In genomic region chr1:186833896-186834800, GRCm38 (mm10) we compare ENCODE assay signal across 8 mouse cellular contexts.
DNase-seq lines count a peak whose midpoint lies in the region; ATAC-seq lines count a peak whose summit lies in the region.

No protein-coding gene starts in this region.

- H3K9ac ChIP-seq in heart, embryonic 13.5 days: peak overlapping the region; percentile 76
- H3K9ac ChIP-seq in forebrain, embryonic 12.5 days: peak overlapping the region; percentile 54
- peak overlapping the region; percentile 41 for H3K9ac ChIP-seq in intestine, embryonic 15.5 days
- peak overlapping the region; percentile 49; the same call in 1 of the 2 replicates for H3K9ac ChIP-seq in midbrain, embryonic 14.5 days (replicated peaks; ENCODE audit: low read length)

- H3K27me3 ChIP-seq in heart, embryonic 13.5 days (replicated peaks): peaks cover 5% of the 10 kb centered on the region
- peaks cover 5% of the 10 kb centered on the region; the same call in 1 of the 2 replicates for H3K27me3 ChIP-seq in forebrain, embryonic 12.5 days
- H3K27me3 ChIP-seq in intestine, embryonic 15.5 days (replicated peaks): peaks cover 13% of the 10 kb centered on the region
- no peaks in the 10 kb centered on the region; the same call in 1 of the 2 replicates for H3K27me3 ChIP-seq in midbrain, embryonic 14.5 days (ENCODE audit: control insufficient read depth, insufficient read depth, low read length)

- no peaks in the 10 kb centered on the region for H3K36me3 ChIP-seq in heart, embryonic 13.5 days
- no peaks in the 10 kb centered on the region for H3K36me3 ChIP-seq in forebrain, embryonic 12.5 days (replicated peaks)
- H3K36me3 ChIP-seq in intestine, embryonic 15.5 days: no peaks in the 10 kb centered on the region
- H3K36me3 ChIP-seq in midbrain, embryonic 14.5 days (ENCODE audit: control insufficient read depth, insufficient read depth, low read length): no peaks in the 10 kb centered on the region

- no peak for DNase-seq in heart, postnatal 25 days (ENCODE audit: low spot score)
- DNase-seq in WW6 (ENCODE audit: low read depth, low spot score): peak; percentile 7
- DNase-seq in midbrain, embryonic 14.5 days: peak; percentile 72
- DNase-seq in testis, postnatal 14 days (ENCODE audit: low spot score): no peak
- DNase-seq in gastrocnemius, adult 8-10 months (ENCODE audit: low spot score in 2 of 2): no peak

- H3K4me1 ChIP-seq in heart, embryonic 13.5 days: peaks cover 16% of the 10 kb centered on the region
- peaks cover 18% of the 10 kb centered on the region for H3K4me1 ChIP-seq in forebrain, embryonic 12.5 days
- H3K4me1 ChIP-seq in intestine, embryonic 15.5 days (replicated peaks): peaks cover 13% of the 10 kb centered on the region
- H3K4me1 ChIP-seq in midbrain, embryonic 14.5 days (ENCODE audit: control insufficient read depth, insufficient read depth, low read length): peaks cover 14% of the 10 kb centered on the region

- 1% methylated on average over 43 of the region's 43 CpGs for WGBS in heart, embryonic 13.5 days
- WGBS in forebrain, embryonic 12.5 days: under 1% methylated on average over 43 of the region's 43 CpGs
- WGBS in intestine, embryonic 15.5 days: 1% methylated on average over 43 of the region's 43 CpGs
- WGBS in midbrain, embryonic 14.5 days: 2% methylated on average over 43 of the region's 43 CpGs

- no peaks in the 10 kb centered on the region for H3K9me3 ChIP-seq in heart, embryonic 13.5 days
- H3K9me3 ChIP-seq in forebrain, embryonic 12.5 days: no peaks in the 10 kb centered on the region
- H3K9me3 ChIP-seq in intestine, embryonic 15.5 days: no peaks in the 10 kb centered on the region
- no peaks in the 10 kb centered on the region for H3K9me3 ChIP-seq in midbrain, embryonic 14.5 days (ENCODE audit: control insufficient read depth, low read length)

- ATAC-seq in heart, embryonic 13.5 days (ENCODE audit: extremely low read depth, insufficient number of reproducible peaks, low FRiP score, low TSS enrichment): no peak
- peak; percentile 77 for ATAC-seq in forebrain, embryonic 12.5 days (ENCODE audit: low FRiP score)
- peak; percentile 45 for ATAC-seq in intestine, embryonic 15.5 days
- ATAC-seq in midbrain, embryonic 14.5 days (ENCODE audit: low FRiP score, low TSS enrichment): peak; percentile 57; the same call in 1 of the 2 replicates

- H3K27ac ChIP-seq in heart, embryonic 13.5 days (replicated peaks): no peak overlapping the region
- H3K27ac ChIP-seq in forebrain, embryonic 12.5 days: peak overlapping the region; percentile 56
- no peak overlapping the region for H3K27ac ChIP-seq in intestine, embryonic 15.5 days
- 0 out of 2 replicates have a peak overlapping the region, but pooled peaks have one; percentile 26 for H3K27ac ChIP-seq in midbrain, embryonic 14.5 days (replicated peaks; ENCODE audit: low read depth, low read length)

- intact Hi-C loops in heart, postnatal 25 days (cut with DNase I): no loop called here

- H3K4me3 ChIP-seq in heart, embryonic 13.5 days: peak overlapping the region; percentile 54
- peak overlapping the region; percentile 38 for H3K4me3 ChIP-seq in forebrain, embryonic 12.5 days (replicated peaks)
- H3K4me3 ChIP-seq in intestine, embryonic 15.5 days (replicated peaks): peak overlapping the region; percentile 36
- H3K4me3 ChIP-seq in midbrain, embryonic 14.5 days (replicated peaks; ENCODE audit: low read depth, low read length): peak overlapping the region; percentile 40

- peak overlapping the region; percentile 75 for H3K4me2 ChIP-seq in heart, embryonic 13.5 days
- H3K4me2 ChIP-seq in forebrain, embryonic 12.5 days: peak overlapping the region; percentile 83
- peak overlapping the region; percentile 89 for H3K4me2 ChIP-seq in intestine, embryonic 15.5 days (replicated peaks)
- H3K4me2 ChIP-seq in midbrain, embryonic 14.5 days (ENCODE audit: low read length): peak overlapping the region; percentile 92

Comparison
In these comparisons a context has a peak if more than half of its experiments do, and no peak if none do; other contexts are left out.
1. H3K27ac ChIP-seq: peak in forebrain, embryonic 12.5 days (single experiment) and midbrain, embryonic 14.5 days (single experiment); none in heart, embryonic 13.5 days (single experiment) and intestine, embryonic 15.5 days (single experiment).
2. DNase-seq: peak in WW6 (single experiment) and midbrain, embryonic 14.5 days (single experiment); none in heart, postnatal 25 days (single experiment), testis, postnatal 14 days (single experiment) and gastrocnemius, adult 8-10 months (0 of 2).
3. Peak in every context shown above with its lines, with median percentiles within 50 percentile points of each other: H3K4me2 ChIP-seq, H3K4me3 ChIP-seq and H3K9ac ChIP-seq.